Mouse (Mus musculus) ES-Bruce4 (cell line): Measurements from ENCODE around the gene Cabp4. TPM values are rescaled to one million over a fixed set of nuclear protein-coding genes. Genes with fewer than 3 reads are reported as not detected.

Experiments used
- H3K27ac ChIP-seq: 2 replicates; pipeline ENCODE4 v1.5.1; 2012; ENCODE audit warnings: low read length, inconsistent platforms; ENCODE audit not compliant: insufficient read depth
- H3K27me3 ChIP-seq: 2 replicates; pipeline ENCODE4 v1.6.1; 2012; ENCODE audit warnings: mild to moderate bottlenecking, low read length, inconsistent platforms; ENCODE audit not compliant: control insufficient read depth, poor library complexity, insufficient read depth, severe bottlenecking
- H3K36me3 ChIP-seq: 2 replicates; pipeline ENCODE4 v1.6.1; 2012; ENCODE audit warnings: inconsistent platforms, mild to moderate bottlenecking, low read length, moderate library complexity; ENCODE audit not compliant: control insufficient read depth, poor library complexity, insufficient read depth, severe bottlenecking
- H3K4me1 ChIP-seq: one replicate; pipeline ENCODE4 v1.8.1; 2011; ENCODE audit warnings: low read length; ENCODE audit not compliant: control insufficient read depth, insufficient read depth
- H3K4me3 ChIP-seq: 2 replicates; pipeline ENCODE4 v1.5.1; 2011; ENCODE audit warnings: low read depth, mild to moderate bottlenecking, low read length
- H3K9ac ChIP-seq: 2 replicates; pipeline ENCODE4 v1.6.1; 2012; ENCODE audit warnings: low read depth, mild to moderate bottlenecking, inconsistent platforms; ENCODE audit not compliant: poor library complexity, severe bottlenecking
- H3K9me3 ChIP-seq: replicated peaks from 2 replicates; pipeline ENCODE4 v1.6.1; 2012; ENCODE audit warnings: mild to moderate bottlenecking, low read length, inconsistent platforms; ENCODE audit not compliant: control insufficient read depth, poor library complexity, insufficient read depth, severe bottlenecking
- CTCF ChIP-seq: IDR thresholded peaks from one replicate; pipeline ENCODE4 v1.8.1; 2011; ENCODE audit warnings: low read depth, low read length
- EP300 ChIP-seq: IDR thresholded peaks from 2 replicates; pipeline ENCODE4 v1.6.1; 2011; ENCODE audit warnings: low read depth, low read length; ENCODE audit not compliant: insufficient read depth
- POLR2A ChIP-seq: IDR thresholded peaks from one replicate; pipeline ENCODE4 v1.8.1; 2011; ENCODE audit warnings: low read length; ENCODE audit not compliant: insufficient read depth
- polyA plus RNA-seq: library from polyadenylated mRNA; stranded (reverse); fragments of >200 nt; gene quantifications from 2 replicates; pipeline ENCODE4 v1.2.4, GENCODE M21; 2011; ENCODE audit warnings: low read depth; ENCODE audit not compliant: missing spikeins, insufficient read depth, insufficient read length

Cabp4 gene
- polyA plus RNA-seq, 1 experiment, result not detected

GRCm38 (mm10) chr19:4156771-4157170 is 12.9 kb upstream of the Cabp4 start:
- H3K27me3 ChIP-seq, result no peaks in the 10 kb centered on the region
- no peak overlapping the region for H3K9ac ChIP-seq
- no peaks in the 10 kb centered on the region for H3K36me3 ChIP-seq
- H3K27ac ChIP-seq, result no peak overlapping the region
- no peaks in the 10 kb centered on the region for H3K4me1 ChIP-seq
- H3K9me3 ChIP-seq, result no peaks in the 10 kb centered on the region
- no peak for TF ChIP-seq POLR2A
- no peak for TF ChIP-seq EP300
- no peak for TF ChIP-seq CTCF
- H3K4me3 ChIP-seq, result no peak overlapping the region

- no peaks in the 10 kb centered on the region for H3K36me3 ChIP-seq
- H3K4me3 ChIP-seq, result peak overlapping the region; percentile 19
- no peaks in the 10 kb centered on the region for H3K9me3 ChIP-seq
- H3K27ac ChIP-seq, result no peak overlapping the region
- 0 out of 2 replicates have a peak overlapping the region, but pooled peaks have one; percentile 12 for H3K9ac ChIP-seq
- H3K27me3 ChIP-seq, result no peaks in the 10 kb centered on the region
- no peaks in the 10 kb centered on the region for H3K4me1 ChIP-seq
- TF ChIP-seq CTCF (no peak), POLR2A (no peak), EP300 (no peak)
Measured at GRCm38 (mm10) chr19:4156073-4156579, 12.3 kb upstream of the Cabp4 start.

GRCm38 (mm10) chr19:4155223-4156072 is 11.6 kb upstream of the Cabp4 start:
- Histone ChIP-seq H3K4me1 (no peaks in the 10 kb centered on the region), H3K27me3 (no peaks in the 10 kb centered on the region), H3K27ac (no peak overlapping the region), H3K9me3 (no peaks in the 10 kb centered on the region), H3K36me3 (0 out of 2 replicates have a peak, but pooled peaks cover 2% of the 10 kb centered on the region), H3K9ac (no peak overlapping the region), H3K4me3 (peak overlapping the region; percentile 19)
- TF ChIP-seq CTCF, result no peak
- no peak for TF ChIP-seq POLR2A
- no peak for TF ChIP-seq EP300

- no peak overlapping the region for H3K9ac ChIP-seq
- no peak overlapping the region for H3K27ac ChIP-seq
- H3K27me3 ChIP-seq, result no peaks in the 10 kb centered on the region
- H3K4me1 ChIP-seq, result peaks cover 2% of the 10 kb centered on the region
- no peak for TF ChIP-seq CTCF
- TF ChIP-seq POLR2A, result no peak
- TF ChIP-seq EP300, result no peak
- H3K9me3 ChIP-seq, result no peaks in the 10 kb centered on the region
- no peak overlapping the region for H3K4me3 ChIP-seq
- H3K36me3 ChIP-seq, result 0 out of 2 replicates have a peak, but pooled peaks cover 2% of the 10 kb centered on the region
Measured at GRCm38 (mm10) chr19:4154437-4155222, 10.8 kb upstream of the Cabp4 start.

DNA sequence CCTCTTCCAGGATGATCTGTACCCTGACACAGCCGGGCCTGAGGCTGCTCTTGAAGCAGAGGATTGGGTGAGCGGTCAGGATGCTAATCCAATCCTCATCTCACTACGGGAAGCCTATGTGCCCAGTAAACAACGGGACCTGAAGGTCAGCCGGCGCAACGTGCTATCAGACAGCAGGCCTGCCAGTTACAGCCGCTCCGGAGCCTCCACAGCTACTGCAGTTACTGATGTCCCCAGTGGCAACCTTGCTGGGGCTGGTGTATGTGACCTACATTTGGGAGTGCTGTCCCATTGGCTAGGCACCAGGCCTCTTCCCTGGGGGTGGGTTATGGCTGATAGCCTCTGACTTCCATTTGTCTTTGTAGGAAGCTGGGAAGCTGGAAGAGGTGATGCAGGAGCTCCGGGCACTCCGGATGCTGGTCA is 9.4 kb upstream of the Cabp4 start, which contains the start of gene Ptprcap:
Gene Ptprcap, plus strand, starts transcription at position 373 of the 423 bp plus-strand sequence.
- H3K4me3 ChIP-seq, result no peak within 1 kb of the TSS
- no peak within 1 kb of the TSS for H3K9ac ChIP-seq
- H3K27ac ChIP-seq, result no peak within 1 kb of the TSS
- H3K9me3 ChIP-seq, result no peaks in the 10 kb centered on the region
- no peaks in the 10 kb centered on the region for H3K27me3 ChIP-seq
- no peak for TF ChIP-seq EP300
- no peak for TF ChIP-seq POLR2A
- no peak for TF ChIP-seq CTCF
- H3K4me1 ChIP-seq, result peaks cover 2% of the 10 kb centered on the region
- H3K36me3 ChIP-seq, result 0 out of 2 replicates have a peak, but pooled peaks cover 2% of the 10 kb centered on the region
